Mouse (Mus musculus) CH12.LX (cell line): ENCODE measurements at regions not wholly inside any gene's neighbourhood (a gene's known extent, or its start where the extent isn't known, plus 50 kb on each side); places are given as distances from the start of the nearest gene placed in this dataset.

Experiments
- DNase-seq: peaks from one replicate; pipeline ENCODE4 v3.0.0-alpha.2; 2013; ENCODE audit errors: extremely low read depth
- H3K27ac ChIP-seq: 2 replicates; pipeline ENCODE4 v1.5.1; 2012; ENCODE audit warnings: low read depth, mild to moderate bottlenecking, control low read depth, moderate library complexity; ENCODE audit not compliant: insufficient read depth
- H3K27me3 ChIP-seq: replicated peaks from 2 replicates; pipeline ENCODE3; 2012; ENCODE audit warnings: inconsistent platforms
- H3K36me3 ChIP-seq, 2 experiments: replicated peaks in 1 of 2; 2 replicates each; pipeline versions ENCODE3 to v1.6.1; 2012; ENCODE audit warnings: inconsistent platforms in 1 of 2, low read length in 1 of 2, mild to moderate bottlenecking in 1 of 2, mixed read lengths in 1 of 2, moderate library complexity in 1 of 2; ENCODE audit not compliant: control insufficient read depth in 1 of 2, insufficient read depth in 1 of 2
- H3K4me1 ChIP-seq, 2 experiments: 2 replicates each; pipeline ENCODE4 v1.6.1; 2012; ENCODE audit warnings: inconsistent platforms in 1 of 2, moderate library complexity in 1 of 2; ENCODE audit not compliant: insufficient read depth in 2 of 2, control insufficient read depth in 1 of 2
- H3K4me2 ChIP-seq: 2 replicates; pipeline ENCODE4 v1.6.1; 2012; ENCODE audit warnings: low read depth, mild to moderate bottlenecking, control low read depth; ENCODE audit not compliant: poor library complexity, insufficient read depth, severe bottlenecking
- H3K4me3 ChIP-seq, 3 experiments: fragments of 150-350 bp in 1 of 3; sonication (generic) in 1 of 3; replicated peaks in 1 of 3; 2 replicates each; pipeline versions ENCODE3 to v1.5.1; 2011 to 2012; ENCODE audit warnings: low read depth in 2 of 3, low read length in 2 of 3, mild to moderate bottlenecking in 2 of 3, moderate library complexity in 2 of 3, control low read depth in 1 of 3, improper control_type of control experiment in 1 of 3, inconsistent platforms in 1 of 3, mixed read lengths in 1 of 3; ENCODE audit not compliant: poor library complexity in 1 of 3
- H3K79me2 ChIP-seq: replicated peaks from 2 replicates; pipeline ENCODE4 v1.6.1; 2012; ENCODE audit warnings: mild to moderate bottlenecking, moderate library complexity; ENCODE audit not compliant: control insufficient read depth, poor library complexity, insufficient read depth, severe bottlenecking; ENCODE audit errors: extremely low read depth
- H3K9ac ChIP-seq: 2 replicates; pipeline ENCODE4 v1.6.1; 2012; ENCODE audit warnings: low read depth, mild to moderate bottlenecking, control low read depth, moderate library complexity; ENCODE audit not compliant: insufficient read depth
- H3K9me3 ChIP-seq: replicated peaks from 2 replicates; pipeline ENCODE3; 2012; ENCODE audit warnings: low read length, inconsistent platforms, mixed read lengths
- BHLHE40 ChIP-seq: IDR thresholded peaks from 2 replicates; pipeline ENCODE4 v1.6.1; 2011; ENCODE audit warnings: mild to moderate bottlenecking, low read depth, low read length, improper control_type of control experiment
- CHD2 ChIP-seq: IDR thresholded peaks from 2 replicates; pipeline ENCODE4 v1.6.1; 2011; ENCODE audit warnings: low read length, improper control_type of control experiment
- CTCF ChIP-seq, 2 experiments: IDR thresholded peaks in 1 of 2; conservative IDR thresholded peaks in 1 of 2; 2 replicates each; pipeline ENCODE4 v1.5.1; 2011 to 2012; ENCODE audit warnings: low read depth in 2 of 2, low read length in 2 of 2, improper control_type of control experiment in 1 of 2, inconsistent platforms in 1 of 2, mild to moderate bottlenecking in 1 of 2, moderate library complexity in 1 of 2
- E2F4 ChIP-seq: IDR thresholded peaks from 2 replicates; pipeline ENCODE4 v1.6.1; 2011; ENCODE audit warnings: low read depth, low read length, improper control_type of control experiment; ENCODE audit not compliant: insufficient replicate concordance
- EP300 ChIP-seq: IDR thresholded peaks from 2 replicates; pipeline ENCODE4 v1.6.1; 2011; ENCODE audit warnings: low read length, improper control_type of control experiment
- GABPA ChIP-seq: IDR thresholded peaks from 2 replicates; pipeline ENCODE4 v1.6.1; 2012; ENCODE audit warnings: low read depth, low read length, improper control_type of control experiment, inconsistent platforms; ENCODE audit not compliant: insufficient replicate concordance
- IRF4 ChIP-seq: IDR thresholded peaks from 2 replicates; pipeline ENCODE4 v1.6.1; 2014; ENCODE audit warnings: low read depth, mild to moderate bottlenecking, inconsistent platforms, low read length, improper control_type of control experiment
- JUN ChIP-seq: IDR thresholded peaks from 2 replicates; pipeline ENCODE4 v1.6.1; 2011; ENCODE audit warnings: low read depth, mild to moderate bottlenecking, low read length, improper control_type of control experiment, moderate library complexity; ENCODE audit not compliant: insufficient read depth
- KAT2A ChIP-seq: IDR thresholded peaks from 2 replicates; pipeline ENCODE4 v1.6.1; 2012; ENCODE audit warnings: low read length, improper control_type of control experiment, inconsistent platforms; ENCODE audit not compliant: insufficient replicate concordance
- MAFK ChIP-seq: IDR thresholded peaks from 2 replicates; pipeline ENCODE4 v1.6.1; 2011; ENCODE audit warnings: low read length, improper control_type of control experiment; ENCODE audit not compliant: insufficient replicate concordance
- MAZ ChIP-seq: IDR thresholded peaks from 2 replicates; pipeline ENCODE4 v1.6.1; 2012; ENCODE audit warnings: low read depth, mild to moderate bottlenecking, inconsistent platforms, low read length, improper control_type of control experiment, moderate library complexity
- MEF2A ChIP-seq: IDR thresholded peaks from 2 replicates; pipeline ENCODE4 v1.6.1; 2014; ENCODE audit warnings: low read depth, mild to moderate bottlenecking, inconsistent platforms, low read length, improper control_type of control experiment, borderline replicate concordance
- MXI1 ChIP-seq: IDR thresholded peaks from 2 replicates; pipeline ENCODE4 v1.6.1; 2011; ENCODE audit warnings: mild to moderate bottlenecking, low read depth, low read length, improper control_type of control experiment
- NELFE ChIP-seq: IDR thresholded peaks from 2 replicates; pipeline ENCODE4 v1.6.1; 2011; ENCODE audit warnings: low read depth, low read length, improper control_type of control experiment
- PAX5 ChIP-seq: IDR thresholded peaks from 2 replicates; pipeline ENCODE4 v1.6.1; 2012; ENCODE audit warnings: low read length, inconsistent platforms, mixed read lengths
- POLR2A ChIP-seq: IDR thresholded peaks from 2 replicates; pipeline ENCODE4 v1.6.1; 2011; ENCODE audit warnings: low read depth, mild to moderate bottlenecking, improper control_type of control experiment, low read length
- SIN3A ChIP-seq: IDR thresholded peaks from 2 replicates; pipeline ENCODE4 v1.6.1; 2012; ENCODE audit warnings: low read length, improper control_type of control experiment, inconsistent platforms
- TCF12 ChIP-seq: IDR thresholded peaks from 2 replicates; pipeline ENCODE4 v1.6.1; 2014; ENCODE audit warnings: low read depth, mild to moderate bottlenecking, inconsistent platforms, low read length, improper control_type of control experiment
- UBTF ChIP-seq: IDR thresholded peaks from 2 replicates; pipeline ENCODE4 v1.6.1; 2012; ENCODE audit warnings: low read depth, mild to moderate bottlenecking, inconsistent platforms, low read length, improper control_type of control experiment, moderate library complexity
- USF1 ChIP-seq: IDR thresholded peaks from 2 replicates; pipeline ENCODE4 v1.6.1; 2014; ENCODE audit warnings: low read depth, mild to moderate bottlenecking, inconsistent platforms, low read length, improper control_type of control experiment
- USF2 ChIP-seq: conservative IDR thresholded peaks from 2 replicates; pipeline ENCODE4 v1.6.1; 2011; ENCODE audit warnings: low read depth, low read length, improper control_type of control experiment
- ZKSCAN1 ChIP-seq: IDR thresholded peaks from 2 replicates; pipeline ENCODE4 v1.6.1; 2012; ENCODE audit warnings: low read depth, inconsistent platforms, low read length, improper control_type of control experiment, borderline replicate concordance
- dilution Hi-C: fragments of 300-500 bp; cut with MboI; formaldehyde crosslinking; loops from 2 replicates; pipeline ENCODE4 v1.14.3; 2020; ENCODE audit warnings: low sequenced_read_pairs; ENCODE audit not compliant: extremely low pct_unique_long_range_greater_than_20kb, extremely low pct_ligation_motif_present
- in situ Hi-C: fragments of 300-500 bp; cut with MboI; formaldehyde crosslinking; loops from 3 replicates; pipeline ENCODE4 v1.14.3; 2019; ENCODE audit warnings: low sequenced_read_pairs, low pct_ligation_motif_present, low pct_unique_long_range_greater_than_20kb, mixed read lengths

- H3K9ac ChIP-seq, result no peak overlapping the region
- in situ Hi-C loops, result no loop called here
- TF ChIP-seq NELFE (no peak), USF2 (no peak), USF1 (no peak), MAZ (no peak), BHLHE40 (no peak), CHD2 (no peak), SIN3A (no peak), MEF2A (no peak), GABPA (no peak), EP300 (no peak), KAT2A (no peak), ZKSCAN1 (no peak), IRF4 (no peak), E2F4 (no peak), TCF12 (no peak), PAX5 (no peak)
- TF ChIP-seq, all 38 proteins: peak for 0
- peaks cover 0 to 21% of the 10 kb centered on the region in 2 experiments; a peak in 2 of 4 replicates for H3K4me1 ChIP-seq
- no peak for DNase-seq
- H3K27me3 ChIP-seq, result no peaks in the 10 kb centered on the region
- no peak overlapping the region for H3K4me3 ChIP-seq
- no peak overlapping the region for H3K27ac ChIP-seq
- H3K4me2 ChIP-seq, result peak overlapping the region; percentile 67
- H3K79me2 ChIP-seq, result no peaks in the 10 kb centered on the region
- dilution Hi-C loops, result no loop called here
- no peaks in the 10 kb centered on the region for H3K36me3 ChIP-seq
- H3K9me3 ChIP-seq, result no peaks in the 10 kb centered on the region
Observed at GRCm38 (mm10) chr1:154006055-154006454, 106.0 kb upstream of the Teddm2 start.

DNA sequence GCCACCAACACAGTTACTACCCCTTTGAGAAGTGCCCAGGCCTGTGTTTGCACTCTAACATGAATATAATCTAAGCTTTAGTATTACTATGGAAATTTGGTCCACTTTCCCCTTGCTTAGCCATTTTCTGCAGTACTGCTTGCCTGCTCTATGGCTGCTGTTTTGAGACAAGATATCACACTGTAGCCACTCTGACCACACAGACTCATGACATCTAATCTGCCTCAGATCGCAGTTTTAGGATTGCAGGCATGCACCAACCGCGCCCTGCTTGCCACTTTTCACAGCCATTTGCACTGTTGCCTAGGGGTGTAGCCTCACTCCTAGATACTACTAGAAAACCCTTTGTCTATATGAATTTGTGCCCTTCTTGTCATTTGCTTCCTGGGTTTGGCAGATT, 107.4 kb upstream of the Teddm2 start:
- Histone ChIP-seq H3K4me3 (no peak overlapping the region), H3K36me3 (no peaks in the 10 kb centered on the region), H3K4me2 (no peak overlapping the region), H3K79me2 (no peaks in the 10 kb centered on the region), H3K27me3 (no peaks in the 10 kb centered on the region), H3K9ac (no peak overlapping the region), H3K9me3 (no peaks in the 10 kb centered on the region), H3K27ac (no peak overlapping the region), H3K4me1 (peaks cover 0 to 25% of the 10 kb centered on the region in 2 experiments; a peak in 2 of 4 replicates)
- TF ChIP-seq CTCF (conservative IDR thresholded peaks at IDR 0.05 in 1 of 2, IDR thresholded peaks at IDR 0.05 in 1 of 2; ENCODE audit: low read depth in 2 of 2, low read length in 2 of 2) (no peak), CHD2 (no peak), USF2 (no peak), BHLHE40 (no peak), MAFK (no peak), EP300 (no peak), UBTF (no peak), SIN3A (no peak), POLR2A (no peak), MXI1 (no peak), JUN (no peak)
- dilution Hi-C loops (no loop called here), in situ Hi-C loops (no loop called here)
- no peak for DNase-seq
